Mouse (Mus musculus) bone marrow, adult 2 months (tissue): ENCODE results near the gene Lbx1.

Source experiments
- CTCF ChIP-seq: fragments of 200-500 bp; IDR thresholded peaks from 2 replicates; pipeline ENCODE4 v1.5.1; 2011; ENCODE audit warnings: low read length, control low read depth; ENCODE audit not compliant: control insufficient read depth, insufficient read depth
- POLR2A ChIP-seq: fragments of 200-500 bp; IDR thresholded peaks from 2 replicates; pipeline ENCODE4 v1.6.1; 2011; ENCODE audit warnings: low read depth, mild to moderate bottlenecking, control low read depth, low read length, borderline replicate concordance; ENCODE audit not compliant: control insufficient read depth

DNA sequence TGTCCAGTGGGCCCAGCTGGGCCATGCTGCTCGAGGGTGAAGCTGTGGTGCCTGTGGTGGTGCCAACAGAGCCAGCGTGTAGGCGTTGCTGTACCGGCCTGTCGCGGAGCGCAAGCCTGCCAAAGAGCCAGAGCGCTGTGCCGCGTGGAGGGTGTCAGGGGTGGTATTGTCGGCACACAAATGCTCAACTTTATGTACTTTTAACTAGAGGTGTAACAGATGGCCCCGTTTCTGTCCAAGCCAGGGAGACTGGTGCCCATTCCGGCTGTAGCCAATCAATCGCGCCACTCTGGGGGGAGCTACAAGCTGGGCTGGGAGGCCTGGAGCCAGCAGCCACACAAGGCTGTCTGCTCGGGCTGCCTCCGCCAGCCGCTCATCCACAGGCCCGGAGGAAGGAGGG, 13.1 kb upstream of the Lbx1 start:
- TF ChIP-seq CTCF (no peak), POLR2A (no peak)
